Mouse (Mus musculus): Measurements from ENCODE around the gene Bend7. TPM values are rescaled to one million over a fixed set of nuclear protein-coding genes. Genes with fewer than 3 reads are reported as not detected.

Gene Bend7
- total RNA-seq, 2 experiments from 2014 or later: 2.6 to 3.0 TPM

GRCm38 (mm10) chr2:4751918-4752317, 34.3 kb downstream of the Bend7 start:
- no peak overlapping the region for H3K27ac ChIP-seq
- no peak for TF ChIP-seq CTCF (IDR thresholded peaks at IDR 0.05)
- intact Hi-C loops (cut with DNase I): no loop called here
- H3K4me3 ChIP-seq: no peak overlapping the region
- DNase-seq (ENCODE audit: extremely low spot score in 1 of 2, low spot score in 2 of 2): no peak

GRCm38 (mm10) chr2:4755716-4756115, 38.1 kb downstream of the Bend7 start:
- no peak for TF ChIP-seq CTCF (IDR thresholded peaks at IDR 0.05)
- DNase-seq (ENCODE audit: extremely low spot score in 1 of 2, low spot score in 2 of 2): no peak
- no peak overlapping the region for H3K4me3 ChIP-seq
- intact Hi-C loops (cut with DNase I): no loop called here
- no peak overlapping the region for H3K27ac ChIP-seq

GRCm38 (mm10) chr2:4757218-4757617, 39.6 kb downstream of the Bend7 start:
- Histone ChIP-seq H3K27ac (no peak overlapping the region), H3K4me3 (no peak overlapping the region)
- intact Hi-C loops (cut with DNase I): no loop called here
- no peak for TF ChIP-seq CTCF (IDR thresholded peaks at IDR 0.05)
- DNase-seq (ENCODE audit: extremely low spot score in 1 of 2, low spot score in 2 of 2): no peak

- intact Hi-C loops (cut with DNase I): no loop called here
- Histone ChIP-seq H3K4me3 (no peak overlapping the region), H3K27ac (no peak overlapping the region)
- no peak for DNase-seq (ENCODE audit: extremely low spot score in 1 of 2, low spot score in 2 of 2)
- TF ChIP-seq CTCF (IDR thresholded peaks at IDR 0.05): no peak
These were observed 43.1 kb downstream of the Bend7 start for GRCm38 (mm10) chr2:4760741-4761140.

GRCm38 (mm10) chr2:4761906-4762305, 44.3 kb downstream of the Bend7 start:
- DNase-seq (ENCODE audit: extremely low spot score in 1 of 2, low spot score in 2 of 2): no peak
- intact Hi-C loops (cut with DNase I): no loop called here
- H3K4me3 ChIP-seq: no peak overlapping the region
- no peak overlapping the region for H3K27ac ChIP-seq
- no peak for TF ChIP-seq CTCF (IDR thresholded peaks at IDR 0.05)

- intact Hi-C loops (cut with DNase I): no loop called here
- no peak overlapping the region for H3K27ac ChIP-seq
- no peak for DNase-seq (ENCODE audit: extremely low spot score in 1 of 2, low spot score in 2 of 2)
- H3K4me3 ChIP-seq: no peak overlapping the region
- no peak for TF ChIP-seq CTCF (IDR thresholded peaks at IDR 0.05)
These were observed 46.4 kb downstream of the Bend7 start for GRCm38 (mm10) chr2:4764071-4764470.

GRCm38 (mm10) chr2:4770376-4770775, 52.7 kb downstream of the Bend7 start:
- Histone ChIP-seq H3K4me3 (no peak overlapping the region), H3K27ac (no peak overlapping the region)
- intact Hi-C loops (cut with DNase I): no loop called here
- TF ChIP-seq CTCF (IDR thresholded peaks at IDR 0.05): no peak
- no peak for DNase-seq (ENCODE audit: extremely low spot score in 1 of 2, low spot score in 2 of 2)

- intact Hi-C loops (cut with DNase I): no loop called here
- Histone ChIP-seq H3K27ac (no peak overlapping the region), H3K4me3 (no peak overlapping the region)
- no peak for DNase-seq (ENCODE audit: extremely low spot score in 1 of 2, low spot score in 2 of 2)
- no peak for TF ChIP-seq CTCF (IDR thresholded peaks at IDR 0.05)
These were observed 56.3 kb downstream of the Bend7 start for GRCm38 (mm10) chr2:4773911-4774310.

- TF ChIP-seq CTCF (IDR thresholded peaks at IDR 0.05): no peak
- no peak for DNase-seq (ENCODE audit: extremely low spot score in 1 of 2, low spot score in 2 of 2)
- Histone ChIP-seq H3K27ac (no peak overlapping the region), H3K4me3 (no peak overlapping the region)
- intact Hi-C loops (cut with DNase I): no loop called here
These were observed 59.7 kb downstream of the Bend7 start for GRCm38 (mm10) chr2:4777291-4777690.

GRCm38 (mm10) chr2:4781641-4782040, 64.0 kb downstream of the Bend7 start:
- no peak for TF ChIP-seq CTCF (IDR thresholded peaks at IDR 0.05)
- intact Hi-C loops (cut with DNase I): no loop called here
- Histone ChIP-seq H3K27ac (no peak overlapping the region), H3K4me3 (no peak overlapping the region)
- no peak for DNase-seq (ENCODE audit: extremely low spot score in 1 of 2, low spot score in 2 of 2)

- Histone ChIP-seq H3K4me3 (no peak overlapping the region), H3K27ac (no peak overlapping the region)
- no peak for DNase-seq (ENCODE audit: extremely low spot score in 1 of 2, low spot score in 2 of 2)
- intact Hi-C loops (cut with DNase I): no loop called here
- TF ChIP-seq CTCF (IDR thresholded peaks at IDR 0.05): no peak
These were observed 64.8 kb downstream of the Bend7 start for GRCm38 (mm10) chr2:4782401-4782800.

GRCm38 (mm10) chr2:4782809-4783641, 65.4 kb downstream of the Bend7 start:
- intact Hi-C loops (cut with DNase I): no loop called here
- TF ChIP-seq CTCF (IDR thresholded peaks at IDR 0.05): no peak

GRCm38 (mm10) chr2:4784012-4784411, 66.4 kb downstream of the Bend7 start:
- no peak overlapping the region for H3K27ac ChIP-seq
- intact Hi-C loops (cut with DNase I): no loop called here
- TF ChIP-seq CTCF (IDR thresholded peaks at IDR 0.05): no peak
- H3K4me3 ChIP-seq: no peak overlapping the region
- DNase-seq (ENCODE audit: extremely low spot score in 1 of 2, low spot score in 2 of 2): no peak

More at GRCm38 (mm10) chr2:4782809-4783641, 65.4 kb downstream of the Bend7 start:
- H3K27ac ChIP-seq: no peak overlapping the region
- no peak overlapping the region for H3K4me3 ChIP-seq
- DNase-seq (ENCODE audit: extremely low spot score in 1 of 2, low spot score in 2 of 2): no peak

Data from left cerebral cortex, adult 2 months (tissue).